Mouse (Mus musculus): Measurements from ENCODE around the gene Rad23a.

GRCm38 (mm10) chr8:84834866-84835855, 5.3 kb downstream of the Rad23a start:
- 0 out of 4 replicates have a peak, but pooled peaks of 1 of the 2 experiments have one; percentile 17 for TF ChIP-seq POLR2A (IDR thresholded peaks at IDR 0.05; ENCODE audit: control insufficient read depth in 1 of 2, insufficient read depth in 1 of 2, low read depth in 1 of 2, low read length in 2 of 2, poor library complexity in 1 of 2)
- no peak for TF ChIP-seq HCFC1 (IDR thresholded peaks at IDR 0.05; ENCODE audit: low read depth, low read length)
